Mouse (Mus musculus) olfactory bulb, adult 2 months (tissue): Measurements from ENCODE around the gene Lsm2.

Experiments
- CTCF ChIP-seq: fragments of 200-500 bp; IDR thresholded peaks from 2 replicates; pipeline ENCODE4 v1.5.1; 2012; ENCODE audit warnings: low read depth, mild to moderate bottlenecking, low read length, moderate library complexity; ENCODE audit not compliant: insufficient read depth
- POLR2A ChIP-seq: fragments of 200-500 bp; IDR thresholded peaks from 2 replicates; pipeline ENCODE4 v1.6.1; 2012; ENCODE audit warnings: mild to moderate bottlenecking, low read depth, low read length, moderate library complexity; ENCODE audit not compliant: insufficient read depth

- TF ChIP-seq CTCF (no peak), POLR2A (no peak)
Measured at GRCm38 (mm10) chr17:35024261-35024660, 42.6 kb downstream of the Lsm2 start.
